Mouse (Mus musculus) MEL (cell line): Measurements from ENCODE around the gene Grid1.

ENCODE experiments used
- BHLHE40 ChIP-seq: IDR thresholded peaks from 2 replicates; pipeline ENCODE4 v1.6.1; 2012; ENCODE audit warnings: low read depth, mild to moderate bottlenecking, inconsistent platforms, low read length, improper control_type of control experiment, borderline replicate concordance
- E2F4 ChIP-seq: IDR thresholded peaks from 2 replicates; pipeline ENCODE4 v1.6.1; 2011; ENCODE audit warnings: low read depth, low read length, improper control_type of control experiment, borderline replicate concordance
- ELF1 ChIP-seq: IDR thresholded peaks from 2 replicates; pipeline ENCODE4 v1.6.1; 2014; ENCODE audit warnings: low read depth, mild to moderate bottlenecking, inconsistent platforms, low read length, improper control_type of control experiment, moderate library complexity
- MAFK ChIP-seq: IDR thresholded peaks from 2 replicates; pipeline ENCODE4 v1.6.1; 2011; ENCODE audit warnings: low read depth, mild to moderate bottlenecking, low read length, improper control_type of control experiment, borderline replicate concordance
- POLR2A ChIP-seq, 2 experiments: IDR thresholded peaks; 2 replicates each; pipeline ENCODE4 v1.6.1; 2011 to 2012; ENCODE audit warnings: low read length in 2 of 2, mild to moderate bottlenecking in 2 of 2, control low read depth in 1 of 2, improper control_type of control experiment in 1 of 2, low read depth in 1 of 2, moderate library complexity in 1 of 2; ENCODE audit not compliant: control insufficient read depth in 1 of 2, insufficient read depth in 1 of 2, poor library complexity in 1 of 2
- USF1 ChIP-seq: IDR thresholded peaks from 2 replicates; pipeline ENCODE4 v1.6.1; 2014; ENCODE audit warnings: low read depth, mild to moderate bottlenecking, inconsistent platforms, low read length, improper control_type of control experiment, moderate library complexity

DNA sequence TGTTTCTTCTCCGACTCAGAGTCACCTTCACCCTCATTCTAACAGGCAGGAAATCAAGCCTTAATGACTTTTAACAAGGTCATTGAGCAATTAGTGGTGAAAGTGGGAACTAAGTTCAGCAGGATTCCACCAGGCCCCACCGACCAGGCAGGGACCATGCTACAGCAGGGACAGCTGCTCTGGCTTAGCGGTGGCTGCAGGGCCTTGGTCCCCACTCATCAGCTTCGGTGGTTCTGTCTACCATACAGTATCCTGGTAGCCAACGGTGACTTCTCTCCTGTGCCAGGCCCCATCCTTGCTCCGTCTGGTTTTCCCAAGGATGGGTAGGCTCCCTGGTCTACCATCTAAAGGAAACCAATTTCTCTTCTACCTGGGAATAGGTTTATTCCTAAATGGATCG lies 318.2 kb downstream of the Grid1 start:
- TF ChIP-seq MAFK (no peak), E2F4 (no peak), ELF1 (no peak), BHLHE40 (no peak), USF1 (no peak), POLR2A (IDR thresholded peaks at IDR 0.05; ENCODE audit: control insufficient read depth in 1 of 2, insufficient read depth in 1 of 2, low read depth in 1 of 2, low read length in 2 of 2, poor library complexity in 1 of 2) (no peak)
